Mouse (Mus musculus): ENCODE data around the gene Gstt2. TPM values are rescaled to one million over a fixed set of nuclear protein-coding genes. Genes with fewer than 3 reads are reported as not detected.

The Gstt2 gene
- polyA plus RNA-seq, 1 experiment from 2014 or later: 16.2 TPM

- no peak for ATAC-seq (replicated peaks; ENCODE audit: extremely low read depth, insufficient read depth, low FRiP score)
- Histone ChIP-seq H3K27me3 (ENCODE audit: control insufficient read depth, insufficient read depth, low read length) (no peaks in the 10 kb centered on the region; the same call in 1 of the 2 replicates), H3K9ac (ENCODE audit: low read length) (no peak overlapping the region), H3K4me2 (ENCODE audit: low read depth, low read length) (no peak overlapping the region), H3K36me3 (ENCODE audit: control insufficient read depth, insufficient read depth) (no peaks in the 10 kb centered on the region), H3K4me1 (ENCODE audit: control insufficient read depth, insufficient read depth, low read length) (0 out of 2 replicates have a peak, but pooled peaks cover 2% of the 10 kb centered on the region), H3K4me3 (ENCODE audit: low read length) (no peak overlapping the region), H3K27ac (ENCODE audit: low read length) (no peak overlapping the region), H3K9me3 (replicated peaks; ENCODE audit: control insufficient read depth, low read length) (no peaks in the 10 kb centered on the region)
- WGBS: 85% methylated on average over 5 of the region's 5 CpGs
These were observed 47.4 kb downstream of the Gstt2 start for GRCm38 (mm10) chr10:75789841-75790240.

GRCm38 (mm10) chr10:75789081-75789735, 48.0 kb downstream of the Gstt2 start:
- ATAC-seq (replicated peaks; ENCODE audit: extremely low read depth, insufficient read depth, low FRiP score): no peak
- WGBS: 72% methylated on average over 6 of the region's 6 CpGs
- H3K9me3 ChIP-seq (replicated peaks; ENCODE audit: control insufficient read depth, low read length): no peaks in the 10 kb centered on the region
- H3K4me3 ChIP-seq (ENCODE audit: low read length): no peak overlapping the region
- H3K27ac ChIP-seq (ENCODE audit: low read length): no peak overlapping the region
- no peaks in the 10 kb centered on the region for H3K4me1 ChIP-seq (ENCODE audit: control insufficient read depth, insufficient read depth, low read length)
- H3K27me3 ChIP-seq (ENCODE audit: control insufficient read depth, insufficient read depth, low read length): no peaks in the 10 kb centered on the region; the same call in 1 of the 2 replicates
- no peaks in the 10 kb centered on the region for H3K36me3 ChIP-seq (ENCODE audit: control insufficient read depth, insufficient read depth)
- no peak overlapping the region for H3K9ac ChIP-seq (ENCODE audit: low read length)
- no peak overlapping the region for H3K4me2 ChIP-seq (ENCODE audit: low read depth, low read length)

GRCm38 (mm10) chr10:75788277-75788676, 48.9 kb downstream of the Gstt2 start:
- Histone ChIP-seq H3K27ac (ENCODE audit: low read length) (no peak overlapping the region), H3K36me3 (ENCODE audit: control insufficient read depth, insufficient read depth) (no peaks in the 10 kb centered on the region)
- 88% methylated on average over 8 of the region's 8 CpGs for WGBS

GRCm38 (mm10) chr10:75785442-75785841, 51.8 kb downstream of the Gstt2 start:
- no peak for ATAC-seq (replicated peaks; ENCODE audit: extremely low read depth, insufficient read depth, low FRiP score)
- peaks cover 6% of the 10 kb centered on the region for H3K4me1 ChIP-seq (ENCODE audit: control insufficient read depth, insufficient read depth, low read length)
- no peaks in the 10 kb centered on the region; the same call in 1 of the 2 replicates for H3K27me3 ChIP-seq (ENCODE audit: control insufficient read depth, insufficient read depth, low read length)
- no peaks in the 10 kb centered on the region for H3K36me3 ChIP-seq (ENCODE audit: control insufficient read depth, insufficient read depth)
- no peaks in the 10 kb centered on the region for H3K9me3 ChIP-seq (replicated peaks; ENCODE audit: control insufficient read depth, low read length)
- no peak overlapping the region for H3K9ac ChIP-seq (ENCODE audit: low read length)
- H3K4me2 ChIP-seq (ENCODE audit: low read depth, low read length): no peak overlapping the region
- H3K4me3 ChIP-seq (ENCODE audit: low read length): no peak overlapping the region
- H3K27ac ChIP-seq (ENCODE audit: low read length): no peak overlapping the region
- 57% methylated on average over 1 of the region's 1 CpGs for WGBS

More at GRCm38 (mm10) chr10:75788277-75788676, 48.9 kb downstream of the Gstt2 start:
- Histone ChIP-seq H3K27me3 (ENCODE audit: control insufficient read depth, insufficient read depth, low read length) (no peaks in the 10 kb centered on the region; the same call in 1 of the 2 replicates), H3K9ac (ENCODE audit: low read length) (no peak overlapping the region), H3K4me2 (ENCODE audit: low read depth, low read length) (no peak overlapping the region), H3K9me3 (replicated peaks; ENCODE audit: control insufficient read depth, low read length) (no peaks in the 10 kb centered on the region), H3K4me3 (ENCODE audit: low read length) (no peak overlapping the region), H3K4me1 (ENCODE audit: control insufficient read depth, insufficient read depth, low read length) (no peaks in the 10 kb centered on the region)
- ATAC-seq (replicated peaks; ENCODE audit: extremely low read depth, insufficient read depth, low FRiP score): no peak

Other genes starting within 250 kb of the Gstt2 start
- gene Ggt5, start 248.1 kb downstream of the Gstt2 start, polyA plus RNA-seq (2015; fragmentation: Nextera tagmentation; extraction: Ambion mirVana): 9.7 and 11.3 TPM in 2 replicates
- 12.4 and 13.3 TPM in 2 replicates for gene Susd2, start 193.4 kb downstream of the Gstt2 start, polyA plus RNA-seq (2015; fragmentation: Nextera tagmentation; extraction: Ambion mirVana)
- 23.7 and 27.5 TPM in 2 replicates for gene Cabin1, start 73.1 kb downstream of the Gstt2 start, polyA plus RNA-seq (2015; fragmentation: Nextera tagmentation; extraction: Ambion mirVana)
- gene Ddt, start 64.0 kb downstream of the Gstt2 start, polyA plus RNA-seq (2015; fragmentation: Nextera tagmentation; extraction: Ambion mirVana): 40.8 and 42.8 TPM in 2 replicates
- not detected in 2 replicates for gene Gm20441, start 56.5 kb downstream of the Gstt2 start, polyA plus RNA-seq (2015; fragmentation: Nextera tagmentation; extraction: Ambion mirVana)
- 5.6 and 6.2 TPM in 2 replicates for gene Gstt3, start 56.0 kb downstream of the Gstt2 start, polyA plus RNA-seq (2015; fragmentation: Nextera tagmentation; extraction: Ambion mirVana)
- gene Gstt1, start 38.8 kb downstream of the Gstt2 start, polyA plus RNA-seq (2015; fragmentation: Nextera tagmentation; extraction: Ambion mirVana): 9.0 and 10.2 TPM in 2 replicates
- gene Gstt4, start 14.9 kb downstream of the Gstt2 start, polyA plus RNA-seq (2015; fragmentation: Nextera tagmentation; extraction: Ambion mirVana): not detected in 2 replicates
- 1,867 and 2,124 TPM in 2 replicates for gene Mif, start 22.8 kb upstream of the Gstt2 start, polyA plus RNA-seq (2015; fragmentation: Nextera tagmentation; extraction: Ambion mirVana)
- 1.2 and 1.6 TPM in 2 replicates for gene Derl3, start 56.0 kb upstream of the Gstt2 start, polyA plus RNA-seq (2015; fragmentation: Nextera tagmentation; extraction: Ambion mirVana)
- 112 and 114 TPM in 2 replicates for gene Smarcb1, start 84.2 kb upstream of the Gstt2 start, polyA plus RNA-seq (2015; fragmentation: Nextera tagmentation; extraction: Ambion mirVana)
- 655 and 710 TPM in 2 replicates for gene Chchd10, start 95.7 kb upstream of the Gstt2 start, polyA plus RNA-seq (2015; fragmentation: Nextera tagmentation; extraction: Ambion mirVana)
- gene Mmp11, start 99.1 kb upstream of the Gstt2 start, polyA plus RNA-seq (2015; fragmentation: Nextera tagmentation; extraction: Ambion mirVana): 26.4 and 30.3 TPM in 2 replicates
- gene Gm867, start 103.2 kb upstream of the Gstt2 start, polyA plus RNA-seq (2015; fragmentation: Nextera tagmentation; extraction: Ambion mirVana): 0.42 and 0.44 TPM in 2 replicates
- gene Vpreb3, start 105.6 kb upstream of the Gstt2 start, polyA plus RNA-seq (2015; fragmentation: Nextera tagmentation; extraction: Ambion mirVana): 0.56 and 0.72 TPM in 2 replicates
- 0.05 and 0.28 TPM in 2 replicates for gene Gm5134, start 117.1 kb upstream of the Gstt2 start, polyA plus RNA-seq (2015; fragmentation: Nextera tagmentation; extraction: Ambion mirVana)
- gene Zfp280b, start 195.2 kb upstream of the Gstt2 start, polyA plus RNA-seq (2015; fragmentation: Nextera tagmentation; extraction: Ambion mirVana): 11.3 and 14.5 TPM in 2 replicates